ENCODE assay signal across 8 mouse cellular contexts in the genomic region with DNA sequence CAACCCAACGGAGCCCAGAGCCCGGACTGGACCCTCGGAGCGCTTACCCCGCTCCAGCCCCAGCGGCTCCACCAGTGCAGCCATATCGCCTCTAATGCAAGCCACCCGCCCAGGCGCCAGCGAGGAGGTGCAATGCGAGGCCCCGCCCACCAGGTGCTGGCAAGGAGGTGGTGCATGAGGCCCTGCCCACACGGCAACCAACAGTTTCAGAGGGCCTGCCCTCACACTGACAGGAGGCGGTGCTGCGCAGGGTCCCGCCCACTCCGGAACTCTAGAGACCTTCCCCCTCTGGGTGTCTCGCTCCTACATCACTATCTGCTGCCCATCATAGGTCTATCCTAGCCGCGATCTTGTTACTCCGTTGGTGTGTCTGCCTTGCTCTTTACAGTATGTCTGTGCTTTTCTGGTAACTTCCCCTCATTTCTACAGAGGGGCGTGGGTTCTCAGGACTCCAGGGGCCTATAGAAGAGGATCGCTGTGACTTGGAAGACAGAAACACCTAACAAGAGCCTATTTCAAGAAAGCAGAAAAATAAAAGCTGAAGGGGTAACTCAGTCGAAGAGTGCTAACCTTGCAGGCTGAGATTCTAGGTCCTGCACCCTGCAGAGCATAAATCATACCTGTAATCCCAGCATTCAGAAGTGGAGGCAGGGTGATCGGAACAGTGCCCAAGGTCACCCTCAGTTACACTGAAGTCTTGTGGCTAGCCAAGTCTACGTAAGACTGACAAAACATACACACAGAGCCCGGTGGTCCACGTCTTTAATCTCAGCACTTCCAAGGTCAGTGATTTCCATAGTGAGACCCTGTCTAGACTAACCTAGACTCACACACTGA. TPM values are rescaled to one million over a fixed set of nuclear protein-coding genes. Genes with fewer than 3 reads are reported as not detected.
A peak's percentile ranks its signal among the peaks of the same experiment; 100 is the strongest.
DNase-seq lines count a peak whose midpoint lies in the region; ATAC-seq and TF ChIP-seq lines count a peak whose summit lies in the region.

A gene (minus strand): TSS at position 109 of the 837 bp plus-strand sequence.

- H3K9ac ChIP-seq in forebrain, embryonic 16.5 days (replicated peaks; ENCODE audit: low read depth, low read length) = peak within 1 kb of the TSS; percentile 64
- H3K9ac ChIP-seq in liver, postnatal 0 days (replicated peaks) = 0 out of 2 replicates have a peak within 1 kb of the TSS, but pooled peaks have one; percentile 31
- H3K9ac ChIP-seq in neural tube, embryonic 14.5 days (replicated peaks; ENCODE audit: low read depth, low read length) = peak within 1 kb of the TSS; percentile 46

- intact Hi-C loops in heart, postnatal 25 days (cut with DNase I) = loop anchor here (2.0 kb wide), 1 partner anchor 24 kb away; a partner anchor contains a TSS

- no peaks in the 10 kb centered on the region for H3K9me3 ChIP-seq in forebrain, embryonic 16.5 days (ENCODE audit: control insufficient read depth, low read length)
- no peaks in the 10 kb centered on the region for H3K9me3 ChIP-seq in liver, postnatal 0 days (ENCODE audit: low read length)
- no peaks in the 10 kb centered on the region for H3K9me3 ChIP-seq in neural tube, embryonic 14.5 days (ENCODE audit: control insufficient read depth, low read length)

- peak; percentile 96 for DNase-seq in ES-CJ7 (ENCODE audit: low read depth, low spot score)
- DNase-seq in cerebellum, adult 18-20 months = peak; percentile 89 to 91
- DNase-seq in heart, postnatal 25 days (ENCODE audit: low spot score) = peak; percentile 70
- DNase-seq in layer of hippocampus, adult 11-12 months (ENCODE audit: low spot score) = peak; percentile 95
- DNase-seq in liver, postnatal 0 days = peak; percentile 93

- WGBS in forebrain, embryonic 16.5 days = 12% methylated on average over 28 of the region's 28 CpGs
- 10% methylated on average over 28 of the region's 28 CpGs for WGBS in liver, postnatal 0 days (ENCODE audit: insufficient replicate concordance)
- 9% methylated on average over 28 of the region's 28 CpGs for WGBS in neural tube, embryonic 14.5 days

- H3K4me1 ChIP-seq in forebrain, embryonic 16.5 days (replicated peaks; ENCODE audit: control insufficient read depth, insufficient read depth, low read length) = peaks cover 25% of the 10 kb centered on the region
- H3K4me1 ChIP-seq in liver, postnatal 0 days (ENCODE audit: insufficient read depth) = peaks cover 30% of the 10 kb centered on the region
- peaks cover 20% of the 10 kb centered on the region for H3K4me1 ChIP-seq in neural tube, embryonic 14.5 days (ENCODE audit: control insufficient read depth, insufficient read depth, low read length)
- peaks cover 38% of the 10 kb centered on the region for H3K4me1 ChIP-seq in testis, adult 2 months (ENCODE audit: control insufficient read depth, insufficient read depth, low read length)

- ATAC-seq in forebrain, embryonic 16.5 days = peak; percentile 34
- peak; percentile 66 for ATAC-seq in liver, postnatal 0 days
- ATAC-seq in neural tube, embryonic 14.5 days (ENCODE audit: low read depth) = peak; percentile 57

- TF ChIP-seq POLR2A in testis, adult 2 months (IDR thresholded peaks at IDR 0.05; ENCODE audit: control insufficient read depth, low read depth, low read length) = no peak

- no peak within 1 kb of the TSS for H3K27ac ChIP-seq in forebrain, embryonic 16.5 days (ENCODE audit: low read length)
- H3K27ac ChIP-seq in liver, postnatal 0 days (ENCODE audit: low read depth) = no peak within 1 kb of the TSS
- H3K27ac ChIP-seq in neural tube, embryonic 14.5 days (ENCODE audit: low read depth, low read length) = no peak within 1 kb of the TSS
- no peak within 1 kb of the TSS for H3K27ac ChIP-seq in testis, adult 2 months (ENCODE audit: control insufficient read depth, insufficient read depth, low read depth, low read length)

- peaks cover 16% of the 10 kb centered on the region; the same call in 1 of the 2 replicates for H3K36me3 ChIP-seq in forebrain, embryonic 16.5 days (ENCODE audit: control insufficient read depth, insufficient read depth)
- H3K36me3 ChIP-seq in liver, postnatal 0 days (replicated peaks; ENCODE audit: insufficient read depth, low read length) = peaks cover 11% of the 10 kb centered on the region
- H3K36me3 ChIP-seq in neural tube, embryonic 14.5 days (ENCODE audit: control insufficient read depth, insufficient read depth, low read length) = peaks cover 14% of the 10 kb centered on the region
- H3K36me3 ChIP-seq in testis, adult 2 months (ENCODE audit: control insufficient read depth, insufficient read depth, low read length) = no peaks in the 10 kb centered on the region

- TF ChIP-seq EP300 in liver, postnatal 0 days (IDR thresholded peaks at IDR 0.05; ENCODE audit: low read depth) = no peak

- peak; percentile 39 for TF ChIP-seq CTCF in liver, postnatal 0 days (IDR thresholded peaks at IDR 0.05; ENCODE audit: low read depth)
- TF ChIP-seq CTCF in testis, adult 2 months (IDR thresholded peaks at IDR 0.05; ENCODE audit: control insufficient read depth, insufficient read depth, insufficient replicate concordance, low read depth, low read length) = no peak

- H3K4me3 ChIP-seq in forebrain, embryonic 16.5 days (replicated peaks; ENCODE audit: low read length) = peak within 1 kb of the TSS; percentile 47
- peak within 1 kb of the TSS; percentile 50 for H3K4me3 ChIP-seq in liver, postnatal 0 days (ENCODE audit: low read depth, low read length)
- peak within 1 kb of the TSS; percentile 46 for H3K4me3 ChIP-seq in neural tube, embryonic 14.5 days (ENCODE audit: low read depth, low read length)
- H3K4me3 ChIP-seq in testis, adult 2 months (ENCODE audit: control insufficient read depth, low read depth, low read length) = peak within 1 kb of the TSS; percentile 58

- H3K27me3 ChIP-seq in forebrain, embryonic 16.5 days (replicated peaks; ENCODE audit: control insufficient read depth, insufficient read depth, low read length) = peaks cover 5% of the 10 kb centered on the region
- peaks cover 37% of the 10 kb centered on the region for H3K27me3 ChIP-seq in liver, postnatal 0 days (ENCODE audit: insufficient read depth, low read length)
- peaks cover 5% of the 10 kb centered on the region for H3K27me3 ChIP-seq in neural tube, embryonic 14.5 days (ENCODE audit: control insufficient read depth, insufficient read depth, low read length)
- H3K27me3 ChIP-seq in testis, adult 2 months (ENCODE audit: control insufficient read depth, insufficient read depth, low read length) = no peaks in the 10 kb centered on the region; the same call in 1 of the 2 replicates

- H3K4me2 ChIP-seq in forebrain, embryonic 16.5 days (ENCODE audit: low read length) = peak within 1 kb of the TSS; percentile 71
- peak within 1 kb of the TSS; percentile 87 for H3K4me2 ChIP-seq in liver, postnatal 0 days (ENCODE audit: low read depth, low read length)
- peak within 1 kb of the TSS; percentile 79 for H3K4me2 ChIP-seq in neural tube, embryonic 14.5 days (ENCODE audit: low read depth, low read length)

RNA-seq across cellular contexts. Expression of the gene that starts here (rescaled TPM):
- 6.1 and 18.5 TPM in 2 replicates for polyA plus RNA-seq in forebrain, embryonic 16.5 days (2015; fragmentation: Nextera tagmentation; extraction: Ambion mirVana)
- total RNA-seq in heart, postnatal 25 days (2021) = 1 to 10 TPM; 1.8 to 2.0 TPM
- not detected in 2 replicates for polyA plus RNA-seq in liver, postnatal 0 days (2015; fragmentation: Nextera tagmentation; extraction: Ambion mirVana)
- 24.9 and 49.4 TPM in 2 replicates for polyA plus RNA-seq in neural tube, embryonic 14.5 days (2014; fragmentation: Nextera tagmentation; extraction: Ambion mirVana)
- polyA plus RNA-seq in testis, adult 2 months (2012; rRNA removed) = 5.7 and 7.3 TPM in 2 replicates

Comparison
In these comparisons a context has a peak if more than half of its experiments do, and no peak if none do; other contexts are left out.
1. Peak in DNase-seq, ATAC-seq, H3K4me3 ChIP-seq, H3K9ac ChIP-seq and H3K4me2 ChIP-seq in liver, postnatal 0 days; RNA of the gene not detected or under 1 TPM.